Mouse (Mus musculus) adrenal gland, postnatal 4 days (tissue): ENCODE results near the gene Erich6. TPM values are rescaled to one million over a fixed set of nuclear protein-coding genes. Genes with fewer than 3 reads are reported as not detected.

Source experiments
- total RNA-seq, 2 experiments: library from RNA; stranded (reverse); gene quantifications; 2 replicates each; pipeline ENCODE4 v1.2.3; 2021

Gene Erich6
- total RNA-seq, 2 experiments from 2014 or later = not detected

Other genes with a start within 250 kb of the Erich6 start
- 10 to 100 TPM; 37.8 to 45.7 TPM for gene Tsc22d2, start 222.5 kb downstream of the Erich6 start, total RNA-seq
- 10 to 100 TPM; 69.8 to 72.9 TPM for gene Eif2a, start 111.4 kb downstream of the Erich6 start, total RNA-seq
- 10 to 100 TPM; 58.8 to 61.4 TPM for gene Serp1, start 111.3 kb downstream of the Erich6 start, total RNA-seq
- 100 to 1,000 TPM; 110 to 113 TPM for gene Selenot, start 60.6 kb downstream of the Erich6 start, total RNA-seq
- 10 to 100 TPM; 15.0 to 16.5 TPM for gene Siah2, start 55.2 kb upstream of the Erich6 start, total RNA-seq
- not detected for gene Mindy4b-ps, start 185.1 kb upstream of the Erich6 start, total RNA-seq
- gene Clrn1, start 248.1 kb upstream of the Erich6 start, total RNA-seq = not detected